Mouse (Mus musculus) heart, embryonic 12.5 days (tissue): ENCODE measurements around the gene Necab3. TPM values are rescaled to one million over a fixed set of nuclear protein-coding genes. Genes with fewer than 3 reads are reported as not detected.

Experiments
- ATAC-seq: fragments of 200-750 bp; cut with Nextera tagmentation; 2 replicates; pipeline ENCODE4 v1.8.0; 2017; ENCODE audit warnings: moderate TSS enrichment, moderate library complexity; ENCODE audit not compliant: insufficient number of reproducible peaks, low FRiP score
- H3K27ac ChIP-seq: fragments of 300-500 bp; sonication (generic); 2 replicates; pipeline ENCODE4 v1.5.1; 2016; ENCODE audit warnings: mild to moderate bottlenecking, moderate library complexity; ENCODE audit not compliant: poor library complexity, severe bottlenecking
- H3K27me3 ChIP-seq: fragments of 300-500 bp; sonication (generic); replicated peaks from 2 replicates; pipeline ENCODE4 v1.6.1; 2016; ENCODE audit warnings: mild to moderate bottlenecking, moderate library complexity
- H3K36me3 ChIP-seq: fragments of 300-500 bp; sonication (generic); 2 replicates; pipeline ENCODE4 v1.6.1; 2016; ENCODE audit warnings: mild to moderate bottlenecking, moderate library complexity
- H3K4me1 ChIP-seq: fragments of 300-500 bp; sonication (generic); replicated peaks from 2 replicates; pipeline ENCODE4 v1.6.1; 2016; ENCODE audit warnings: mild to moderate bottlenecking
- H3K4me2 ChIP-seq: fragments of 300-500 bp; sonication (generic); 2 replicates; pipeline ENCODE4 v1.6.1; 2016; ENCODE audit warnings: mild to moderate bottlenecking, moderate library complexity
- H3K4me3 ChIP-seq: fragments of 300-500 bp; sonication (generic); 2 replicates; pipeline ENCODE4 v1.5.1; 2016; ENCODE audit warnings: mild to moderate bottlenecking
- H3K9ac ChIP-seq: fragments of 300-500 bp; sonication (generic); 2 replicates; pipeline ENCODE4 v1.6.1; 2016; ENCODE audit warnings: mild to moderate bottlenecking, moderate library complexity
- H3K9me3 ChIP-seq: fragments of 300-500 bp; sonication (generic); replicated peaks from 2 replicates; pipeline ENCODE4 v1.6.1; 2016; ENCODE audit warnings: mild to moderate bottlenecking, moderate library complexity
- WGBS: fragments of 180-500 bp; shearing (Covaris S2); methylation state at CpG from one replicate; pipeline ENCODE4 v1.1.7; 2016; 5-methylcytosine and 5-hydroxymethylcytosine counted together
- polyA plus RNA-seq: library from polyadenylated mRNA; unstranded; fragments of >200 nt; fragmentation: Nextera tagmentation; extraction: Ambion mirVana; gene quantifications from 2 replicates; pipeline ENCODE4 v1.2.1, GENCODE M21; 2016

Necab3 gene
- polyA plus RNA-seq, 1 experiment from 2014 or later = 0.87 TPM

DNA sequence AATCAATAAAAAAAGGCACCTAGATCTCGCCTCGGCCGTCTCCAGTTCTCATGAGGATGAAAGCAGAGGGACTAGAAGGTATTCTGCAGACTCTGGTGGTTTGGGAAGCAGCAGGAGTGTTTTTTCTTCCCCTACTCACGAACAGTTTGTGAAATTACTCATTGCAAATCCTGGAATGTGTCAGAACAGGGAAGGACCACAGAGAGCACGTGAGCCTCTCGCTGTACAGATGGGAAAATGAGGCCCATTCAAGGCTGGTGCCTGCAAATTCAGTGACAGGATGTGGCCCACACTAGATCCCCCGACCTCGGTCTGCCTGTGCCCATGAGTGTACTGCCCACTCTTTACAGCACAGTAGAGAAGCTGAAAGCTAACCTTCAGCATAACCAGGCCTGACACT is 13.3 kb upstream of the Necab3 start:
- no peak overlapping the region for H3K27ac ChIP-seq
- no peak overlapping the region for H3K4me2 ChIP-seq
- H3K36me3 ChIP-seq = no peaks in the 10 kb centered on the region
- 77% methylated on average over 8 of the region's 8 CpGs for WGBS
- no peak for ATAC-seq
- no peaks in the 10 kb centered on the region for H3K27me3 ChIP-seq
- H3K4me1 ChIP-seq = peaks cover 22% of the 10 kb centered on the region
- no peak overlapping the region for H3K9ac ChIP-seq
- no peak overlapping the region for H3K4me3 ChIP-seq
- no peaks in the 10 kb centered on the region for H3K9me3 ChIP-seq

- Histone ChIP-seq H3K27ac (no peak overlapping the region), H3K36me3 (no peaks in the 10 kb centered on the region), H3K9me3 (no peaks in the 10 kb centered on the region), H3K4me1 (peaks cover 29% of the 10 kb centered on the region), H3K9ac (no peak overlapping the region), H3K4me3 (no peak overlapping the region), H3K27me3 (no peaks in the 10 kb centered on the region), H3K4me2 (no peak overlapping the region)
- ATAC-seq = no peak
- WGBS = 76% methylated on average over 4 of the region's 4 CpGs
Observed at GRCm38 (mm10) chr2:154571266-154571665, 12.6 kb upstream of the Necab3 start.

- Histone ChIP-seq H3K4me2 (peak overlapping the region; percentile 86; the same call in 1 of the 2 replicates), H3K9me3 (no peaks in the 10 kb centered on the region), H3K36me3 (no peaks in the 10 kb centered on the region), H3K9ac (no peak overlapping the region), H3K4me1 (peaks cover 35% of the 10 kb centered on the region), H3K27me3 (no peaks in the 10 kb centered on the region), H3K4me3 (0 out of 2 replicates have a peak overlapping the region, but pooled peaks have one; percentile 93), H3K27ac (no peak overlapping the region)
- 70% methylated on average over 4 of the region's 4 CpGs for WGBS
- ATAC-seq = no peak
Observed at GRCm38 (mm10) chr2:154570666-154571065, 12.0 kb upstream of the Necab3 start.

- WGBS = under 1% methylated on average over 35 of the region's 44 CpGs
- Histone ChIP-seq H3K36me3 (no peaks in the 10 kb centered on the region), H3K4me1 (peaks cover 36% of the 10 kb centered on the region), H3K9ac (peak within 1 kb of the TSS; percentile 84), H3K27me3 (no peaks in the 10 kb centered on the region), H3K27ac (peak within 1 kb of the TSS; percentile 74), H3K4me3 (peak within 1 kb of the TSS; percentile 93), H3K9me3 (no peaks in the 10 kb centered on the region), H3K4me2 (peak within 1 kb of the TSS; percentile 86)
- peak; percentile 98 for ATAC-seq
Observed at GRCm38 (mm10) chr2:154569836-154570286, 11.2 kb upstream of the Necab3 start, which contains the start of gene E2f1. Gene E2f1, minus strand, starts transcription at chr2:154569892.

DNA sequence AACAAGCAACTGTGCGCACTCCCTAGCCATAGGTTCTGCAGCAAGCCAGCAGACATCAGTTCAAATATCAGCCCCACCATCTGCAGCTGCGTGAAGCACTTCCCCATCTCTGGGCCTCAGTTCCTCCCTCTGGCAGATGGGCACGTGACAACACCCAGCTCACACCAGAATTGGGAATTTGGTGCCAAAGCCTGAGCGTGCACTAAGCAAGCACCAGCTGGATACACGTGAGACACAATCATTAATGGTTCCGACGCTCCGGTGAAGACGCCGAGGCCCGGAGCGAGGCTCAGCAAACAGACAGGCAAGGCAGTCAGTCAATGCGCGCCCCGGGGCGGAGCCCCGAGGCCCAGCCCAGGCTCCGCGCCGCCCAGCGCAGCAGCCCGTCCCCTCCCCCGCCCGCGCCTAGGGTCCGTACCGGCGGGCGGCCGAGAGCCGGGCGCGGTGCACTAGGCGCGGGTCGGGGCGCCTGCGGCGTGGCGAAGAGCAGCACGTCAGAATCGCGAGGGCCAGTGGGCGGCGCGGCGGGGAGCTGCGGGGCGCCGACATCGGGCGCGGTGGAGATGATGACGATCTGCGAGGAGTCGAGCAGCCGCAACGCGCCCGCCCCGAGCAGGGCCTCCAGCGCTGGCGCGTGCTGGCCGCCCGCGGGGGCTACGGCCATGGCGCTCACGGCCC is 10.5 kb upstream of the Necab3 start:
- Histone ChIP-seq H3K4me2 (peak overlapping the region; percentile 86), H3K4me3 (peak overlapping the region; percentile 93), H3K27ac (peak overlapping the region; percentile 74), H3K9me3 (no peaks in the 10 kb centered on the region), H3K9ac (peak overlapping the region; percentile 84), H3K36me3 (peaks cover 2% of the 10 kb centered on the region), H3K27me3 (no peaks in the 10 kb centered on the region), H3K4me1 (peaks cover 36% of the 10 kb centered on the region)
- ATAC-seq = peak; percentile 87
- under 1% methylated on average over 70 of the region's 70 CpGs for WGBS

DNA sequence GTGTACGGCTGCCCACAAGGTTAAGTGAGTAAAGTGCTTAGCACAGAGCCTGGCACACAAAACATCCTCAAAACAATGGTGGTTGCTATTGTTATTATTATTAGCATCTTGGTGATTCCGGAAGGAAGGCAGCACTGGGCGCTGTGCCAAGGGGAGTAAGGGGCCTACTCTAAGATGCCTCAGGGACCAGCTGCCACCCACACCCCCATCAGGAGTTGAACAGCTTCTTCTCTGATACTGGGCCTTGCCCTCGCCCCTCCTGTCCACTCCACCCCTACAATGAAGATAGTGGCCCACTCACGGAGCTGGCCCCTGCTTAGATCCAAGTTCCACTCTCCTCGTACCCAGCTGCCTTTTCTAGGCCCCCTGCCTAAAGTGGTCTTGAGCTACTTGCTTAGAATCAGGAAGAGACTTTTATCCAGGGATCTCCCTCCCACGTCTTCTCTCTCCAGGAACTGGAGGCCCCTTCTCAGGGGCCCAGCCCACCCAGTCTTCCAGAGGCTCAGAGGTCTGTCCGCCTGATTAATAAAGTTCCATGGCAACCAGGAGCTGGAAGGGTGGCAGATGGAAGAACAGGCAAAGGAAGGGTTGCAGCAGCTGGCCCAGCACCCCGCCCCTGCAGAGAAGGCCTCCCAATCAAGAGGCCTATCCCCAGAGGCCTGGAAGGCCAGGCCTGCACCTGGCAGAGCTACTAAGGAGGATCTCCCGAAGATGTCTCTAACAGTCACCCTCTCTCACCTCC is 9.8 kb upstream of the Necab3 start:
- peak overlapping the region; percentile 86 for H3K4me2 ChIP-seq
- 20% methylated on average over 10 of the region's 10 CpGs for WGBS
- no peak for ATAC-seq

DNA sequence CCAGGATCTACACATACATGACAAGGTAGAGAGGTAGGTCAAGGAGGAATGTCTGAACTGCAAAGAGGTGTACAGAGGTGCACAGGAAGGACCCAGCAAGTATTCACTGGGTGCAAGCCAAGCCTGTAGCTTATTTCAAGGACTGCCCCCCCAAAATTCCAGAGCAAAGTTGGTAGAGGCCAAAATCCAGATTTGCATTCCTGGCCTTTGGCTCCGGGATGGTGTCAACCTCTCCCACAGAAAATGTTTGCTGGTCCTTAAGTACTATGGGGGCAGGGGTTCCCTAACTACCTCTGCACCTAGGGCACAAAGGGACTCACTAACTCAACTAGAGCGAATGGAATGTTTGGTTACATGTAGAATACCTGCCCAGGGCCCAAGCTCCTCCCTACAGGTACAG is 9.1 kb upstream of the Necab3 start:
- no peak overlapping the region; the same call in 1 of the 2 replicates for H3K9ac ChIP-seq
- no peaks in the 10 kb centered on the region for H3K27me3 ChIP-seq
- H3K4me1 ChIP-seq = peaks cover 36% of the 10 kb centered on the region
- H3K4me3 ChIP-seq = peak overlapping the region; percentile 93
- peaks cover 17% of the 10 kb centered on the region for H3K36me3 ChIP-seq
- WGBS = 78% methylated on average over 2 of the region's 2 CpGs
- H3K27ac ChIP-seq = no peak overlapping the region
- H3K4me2 ChIP-seq = peak overlapping the region; percentile 86
- no peak for ATAC-seq
- H3K9me3 ChIP-seq = no peaks in the 10 kb centered on the region

More for the DNA sequence above, 9.8 kb upstream of the Necab3 start:
- Histone ChIP-seq H3K27me3 (no peaks in the 10 kb centered on the region), H3K9me3 (no peaks in the 10 kb centered on the region), H3K27ac (peak overlapping the region; percentile 74), H3K4me3 (peak overlapping the region; percentile 93), H3K9ac (peak overlapping the region; percentile 84), H3K36me3 (peaks cover 9% of the 10 kb centered on the region), H3K4me1 (peaks cover 36% of the 10 kb centered on the region)

DNA sequence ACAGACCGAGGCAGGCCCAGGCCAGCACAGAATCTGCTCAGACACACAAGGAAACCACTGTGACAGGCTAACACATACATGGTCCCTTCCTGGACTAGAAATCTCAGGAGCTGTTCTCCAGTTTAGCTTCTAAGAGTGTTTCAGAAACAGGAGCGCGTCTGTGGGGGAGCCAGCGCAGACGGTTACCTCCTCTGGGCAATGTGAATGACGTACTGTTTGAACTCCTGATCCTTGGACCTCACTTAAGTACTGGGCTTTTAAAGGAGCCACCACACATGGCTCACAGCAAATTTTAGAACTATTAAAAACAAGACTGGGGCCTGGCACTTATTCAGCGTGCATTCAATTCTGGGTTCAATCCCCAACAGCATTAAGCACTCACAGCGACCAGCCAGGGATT is 8.0 kb upstream of the Necab3 start:
- Histone ChIP-seq H3K9me3 (no peaks in the 10 kb centered on the region), H3K27ac (no peak overlapping the region), H3K4me1 (peaks cover 36% of the 10 kb centered on the region), H3K9ac (no peak overlapping the region), H3K36me3 (peaks cover 24% of the 10 kb centered on the region), H3K4me2 (no peak overlapping the region), H3K27me3 (no peaks in the 10 kb centered on the region), H3K4me3 (no peak overlapping the region)
- WGBS = 67% methylated on average over 8 of the region's 8 CpGs
- ATAC-seq = no peak

GRCm38 (mm10) chr2:154565562-154565961 is 6.9 kb upstream of the Necab3 start:
- Histone ChIP-seq H3K4me3 (no peak overlapping the region), H3K36me3 (peaks cover 31% of the 10 kb centered on the region), H3K9me3 (no peaks in the 10 kb centered on the region), H3K9ac (0 out of 2 replicates have a peak overlapping the region, but pooled peaks have one; percentile 8), H3K4me2 (no peak overlapping the region), H3K4me1 (peaks cover 32% of the 10 kb centered on the region), H3K27ac (no peak overlapping the region), H3K27me3 (no peaks in the 10 kb centered on the region)
- WGBS = 80% methylated on average over 3 of the region's 3 CpGs
- no peak for ATAC-seq

DNA sequence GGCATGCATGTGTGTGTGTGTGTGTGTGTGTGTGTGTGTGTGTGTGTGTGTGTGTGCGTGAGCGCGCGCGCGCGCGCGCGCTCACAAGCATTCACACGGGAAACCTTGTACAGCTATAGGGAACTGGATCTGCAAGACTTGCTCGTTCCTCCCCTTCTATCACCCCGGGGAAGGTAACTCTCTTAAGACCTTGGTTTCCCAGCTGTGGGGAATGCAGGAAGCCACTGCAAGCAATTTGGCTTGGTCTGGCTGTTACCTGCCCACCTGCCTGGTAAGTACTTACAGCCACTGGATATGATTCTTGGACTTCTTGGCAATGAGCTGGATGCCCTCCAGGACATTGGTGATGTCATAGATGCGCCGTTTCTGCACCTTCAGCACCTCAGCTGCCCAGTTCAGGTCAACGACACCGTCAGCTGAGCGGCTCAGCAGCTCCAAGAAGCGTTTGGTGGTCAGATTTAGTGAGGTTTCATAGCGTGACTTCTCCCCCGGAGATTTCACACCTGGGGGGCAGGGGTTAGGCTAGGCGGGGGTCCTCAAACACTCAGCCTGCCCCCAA is 5.0 kb upstream of the Necab3 start:
- no peak overlapping the region for H3K9ac ChIP-seq
- peaks cover 36% of the 10 kb centered on the region for H3K4me1 ChIP-seq
- peaks cover 36% of the 10 kb centered on the region for H3K36me3 ChIP-seq
- no peak overlapping the region for H3K4me3 ChIP-seq
- no peaks in the 10 kb centered on the region for H3K9me3 ChIP-seq
- H3K4me2 ChIP-seq = no peak overlapping the region
- no peaks in the 10 kb centered on the region for H3K27me3 ChIP-seq
- H3K27ac ChIP-seq = no peak overlapping the region
- no peak for ATAC-seq
- WGBS = 90% methylated on average over 22 of the region's 22 CpGs

DNA sequence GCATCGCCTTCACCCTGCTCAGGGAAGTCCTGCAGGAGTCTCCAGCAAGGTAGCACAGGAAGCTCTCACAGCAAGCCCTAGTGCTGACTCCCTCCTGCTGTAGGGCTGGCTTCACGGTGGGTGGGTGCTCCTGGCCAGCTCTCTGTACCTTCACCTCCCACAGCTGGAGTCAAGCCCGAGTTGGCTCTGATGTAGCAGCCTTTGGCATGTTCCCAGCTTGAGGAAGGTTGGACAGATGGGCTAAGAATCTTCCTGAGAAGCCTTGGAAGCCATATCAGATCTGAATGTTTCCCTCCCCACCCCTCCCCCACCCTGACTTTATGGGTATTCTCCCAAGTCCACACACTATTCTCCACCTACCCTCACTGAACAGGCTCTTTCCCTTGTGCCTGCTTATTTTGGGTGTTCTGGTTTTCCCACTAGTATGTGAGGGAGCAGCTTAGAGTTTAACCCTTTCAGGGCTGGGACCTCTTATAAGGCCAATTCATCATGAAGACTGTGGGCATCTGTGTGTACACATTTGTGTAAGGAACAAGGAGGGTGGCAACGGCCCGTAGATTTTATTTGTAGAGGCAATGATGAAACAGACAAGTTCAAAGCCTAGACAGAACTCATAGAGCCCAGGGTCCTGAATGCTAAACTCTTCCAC is 1.4 kb downstream of the Necab3 start:
- H3K36me3 ChIP-seq = peaks cover 17% of the 10 kb centered on the region
- no peak overlapping the region for H3K27ac ChIP-seq
- no peak overlapping the region for H3K4me3 ChIP-seq
- 54% methylated on average over 5 of the region's 5 CpGs for WGBS
- no peaks in the 10 kb centered on the region for H3K9me3 ChIP-seq
- peaks cover 12% of the 10 kb centered on the region; the same call in 1 of the 2 replicates for H3K27me3 ChIP-seq
- H3K4me2 ChIP-seq = no peak overlapping the region
- H3K4me1 ChIP-seq = peaks cover 38% of the 10 kb centered on the region
- H3K9ac ChIP-seq = no peak overlapping the region
- no peak for ATAC-seq
